Mouse (Mus musculus) megakaryocyte, embryonic 14.5 days (primary cell): Measurements from ENCODE around the gene Ntrk3. TPM values are rescaled to one million over a fixed set of nuclear protein-coding genes. Genes with fewer than 3 reads are reported as not detected.

ENCODE experiments used
- H3K27me3 ChIP-seq: replicated peaks from 2 replicates; pipeline ENCODE3; 2012; ENCODE audit warnings: inconsistent platforms
- H3K36me3 ChIP-seq: replicated peaks from 2 replicates; pipeline ENCODE3; 2012; ENCODE audit warnings: low read length, inconsistent platforms, mixed read lengths
- H3K4me1 ChIP-seq: 2 replicates; pipeline ENCODE4 v1.6.1; 2012; ENCODE audit warnings: inconsistent platforms
- H3K4me3 ChIP-seq: replicated peaks from 2 replicates; pipeline ENCODE3; 2012; ENCODE audit warnings: moderate library complexity, mild to moderate bottlenecking, inconsistent platforms
- H3K9me3 ChIP-seq: 2 replicates; pipeline ENCODE4 v1.6.1; 2012; ENCODE audit warnings: inconsistent platforms
- FLI1 ChIP-seq: IDR thresholded peaks from 2 replicates; pipeline ENCODE4 v1.6.1; 2012; ENCODE audit warnings: low read length, inconsistent platforms, mixed read lengths
- GATA1 ChIP-seq: IDR thresholded peaks from 3 replicates; pipeline ENCODE4 v1.6.1; 2012; ENCODE audit warnings: mixed read lengths, low read length, inconsistent platforms, borderline replicate concordance
- polyA plus RNA-seq: library from polyadenylated mRNA; stranded (reverse); fragments of >175 nt; gene quantifications from 2 replicates; pipeline ENCODE4 v1.2.3, GENCODE M21; 2012; ENCODE audit warnings: low replicate concordance; ENCODE audit not compliant: insufficient read depth

Gene Ntrk3
- polyA plus RNA-seq, 1 experiment = not detected

GRCm38 (mm10) chr7:78500863-78501262 lies 236.9 kb downstream of the Ntrk3 start:
- Histone ChIP-seq H3K4me1 (no peaks in the 10 kb centered on the region), H3K9me3 (0 out of 2 replicates have a peak, but pooled peaks cover 9% of the 10 kb centered on the region), H3K4me3 (no peak overlapping the region), H3K27me3 (no peaks in the 10 kb centered on the region), H3K36me3 (no peaks in the 10 kb centered on the region)
- no peak for TF ChIP-seq GATA1
- TF ChIP-seq FLI1 = no peak

DNA sequence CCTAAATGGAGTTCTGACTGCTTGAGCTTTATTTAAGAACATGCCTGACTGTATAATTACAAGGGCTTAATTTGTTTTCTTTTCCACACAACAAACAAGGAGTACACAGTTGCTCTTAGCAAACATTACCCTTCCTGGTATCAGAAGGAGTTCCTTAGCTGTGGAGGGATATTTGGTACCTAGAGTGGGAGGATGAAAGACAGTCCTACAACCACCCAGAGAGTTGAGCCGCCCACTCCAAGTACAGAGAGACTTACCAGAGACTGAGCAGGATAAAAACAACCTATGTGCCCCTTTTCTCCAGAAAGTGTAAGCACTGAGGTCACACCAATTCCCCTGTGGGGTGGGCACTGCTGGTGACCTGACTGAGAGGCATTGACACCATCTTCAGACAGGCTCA lies 237.8 kb downstream of the Ntrk3 start:
- H3K36me3 ChIP-seq = no peaks in the 10 kb centered on the region
- no peaks in the 10 kb centered on the region for H3K4me1 ChIP-seq
- no peaks in the 10 kb centered on the region for H3K27me3 ChIP-seq
- H3K9me3 ChIP-seq = 0 out of 2 replicates have a peak, but pooled peaks cover 9% of the 10 kb centered on the region
- no peak for TF ChIP-seq FLI1
- TF ChIP-seq GATA1 = no peak
- no peak overlapping the region for H3K4me3 ChIP-seq

DNA sequence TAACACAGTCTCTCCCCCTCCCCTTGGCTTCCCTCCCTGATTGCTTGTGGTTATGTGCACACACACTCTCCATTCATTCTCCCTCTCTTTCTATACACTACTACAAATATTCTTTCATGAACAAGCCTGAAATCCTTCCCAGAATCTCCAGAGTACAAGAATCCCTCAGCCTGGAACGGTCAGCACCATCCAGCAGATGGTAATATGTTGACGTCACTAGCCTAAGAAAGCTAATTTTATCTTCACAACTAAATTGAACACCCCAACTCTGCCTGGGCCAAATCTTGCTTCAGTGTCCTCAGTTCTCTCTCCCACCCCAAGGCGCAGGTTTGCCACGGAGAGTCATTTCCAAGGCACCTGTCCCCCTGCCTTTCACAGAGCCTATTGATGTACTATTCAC lies 239.5 kb downstream of the Ntrk3 start:
- Histone ChIP-seq H3K27me3 (no peaks in the 10 kb centered on the region), H3K9me3 (peaks cover 16% of the 10 kb centered on the region; the same call in 1 of the 2 replicates), H3K4me1 (no peaks in the 10 kb centered on the region)

GRCm38 (mm10) chr7:78497819-78498218 lies 240.0 kb downstream of the Ntrk3 start:
- Histone ChIP-seq H3K4me1 (no peaks in the 10 kb centered on the region), H3K4me3 (no peak overlapping the region), H3K9me3 (peaks cover 16% of the 10 kb centered on the region; the same call in 1 of the 2 replicates), H3K27me3 (no peaks in the 10 kb centered on the region), H3K36me3 (no peaks in the 10 kb centered on the region)
- TF ChIP-seq GATA1 (no peak), FLI1 (no peak)

More for the DNA sequence above, 239.5 kb downstream of the Ntrk3 start:
- no peak overlapping the region for H3K4me3 ChIP-seq
- H3K36me3 ChIP-seq = no peaks in the 10 kb centered on the region
- TF ChIP-seq FLI1 (no peak), GATA1 (no peak)

- H3K4me1 ChIP-seq = no peaks in the 10 kb centered on the region
- TF ChIP-seq GATA1 (no peak), FLI1 (no peak)
- no peaks in the 10 kb centered on the region for H3K36me3 ChIP-seq
- no peak overlapping the region for H3K4me3 ChIP-seq
- H3K9me3 ChIP-seq = peaks cover 12% of the 10 kb centered on the region; the same call in 1 of the 2 replicates
- H3K27me3 ChIP-seq = no peaks in the 10 kb centered on the region
Observed at GRCm38 (mm10) chr7:78493591-78493990, 244.2 kb downstream of the Ntrk3 start.

GRCm38 (mm10) chr7:78491176-78491575 lies 246.6 kb downstream of the Ntrk3 start:
- TF ChIP-seq FLI1 = no peak
- no peak for TF ChIP-seq GATA1
- Histone ChIP-seq H3K4me3 (no peak overlapping the region), H3K9me3 (peaks cover 7% of the 10 kb centered on the region; the same call in 1 of the 2 replicates), H3K27me3 (no peaks in the 10 kb centered on the region), H3K4me1 (no peaks in the 10 kb centered on the region), H3K36me3 (no peaks in the 10 kb centered on the region)

DNA sequence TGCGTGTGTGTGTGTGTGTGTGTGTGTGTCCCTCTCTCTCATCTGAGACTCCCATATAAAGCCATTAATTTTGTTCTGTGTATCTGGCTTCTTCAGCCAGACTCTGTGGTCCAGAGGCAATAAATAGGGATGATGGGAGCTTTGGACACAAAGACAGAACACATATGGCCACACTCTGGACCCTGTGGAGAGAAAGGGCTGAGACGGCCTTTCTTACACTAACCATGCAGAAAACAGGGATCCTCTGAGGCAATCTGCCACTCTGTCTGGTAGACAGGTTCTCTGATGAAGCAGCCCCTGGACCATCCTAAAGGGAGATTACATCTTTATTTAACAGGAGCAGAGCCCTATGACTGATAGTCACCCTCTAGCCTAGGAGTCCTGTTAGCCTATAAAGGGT lies 253.5 kb downstream of the Ntrk3 start:
- H3K9me3 ChIP-seq = no peaks in the 10 kb centered on the region
- no peak for TF ChIP-seq GATA1
- no peak for TF ChIP-seq FLI1
- H3K36me3 ChIP-seq = no peaks in the 10 kb centered on the region
- H3K4me3 ChIP-seq = no peak overlapping the region
- H3K4me1 ChIP-seq = no peaks in the 10 kb centered on the region
- no peaks in the 10 kb centered on the region for H3K27me3 ChIP-seq

DNA sequence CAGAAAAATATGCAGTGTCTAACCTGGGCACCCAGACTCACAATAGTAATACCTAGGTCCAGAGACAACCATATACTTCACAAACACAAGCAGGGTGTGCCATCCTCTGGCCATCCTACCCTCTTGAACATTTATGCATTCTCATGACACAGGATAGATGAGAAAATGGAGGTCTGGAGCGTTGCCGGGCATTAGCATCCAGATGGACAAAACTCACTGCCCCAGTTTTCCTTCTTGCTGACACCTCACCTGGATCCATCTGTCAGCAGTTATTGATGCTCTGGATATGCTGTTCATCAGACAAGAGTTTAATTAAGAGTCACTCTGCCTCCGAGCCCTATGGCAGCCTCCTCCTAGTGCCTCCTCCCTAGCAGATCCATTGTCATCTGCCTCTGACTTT lies 254.1 kb downstream of the Ntrk3 start:
- H3K4me1 ChIP-seq = no peaks in the 10 kb centered on the region
- TF ChIP-seq FLI1 = no peak

GRCm38 (mm10) chr7:78483061-78483460 lies 254.8 kb downstream of the Ntrk3 start:
- Histone ChIP-seq H3K4me1 (no peaks in the 10 kb centered on the region), H3K9me3 (no peaks in the 10 kb centered on the region), H3K27me3 (no peaks in the 10 kb centered on the region), H3K4me3 (no peak overlapping the region), H3K36me3 (no peaks in the 10 kb centered on the region)
- TF ChIP-seq GATA1 = no peak
- TF ChIP-seq FLI1 = no peak

More for the DNA sequence above, 254.1 kb downstream of the Ntrk3 start:
- Histone ChIP-seq H3K36me3 (no peaks in the 10 kb centered on the region), H3K4me3 (no peak overlapping the region), H3K9me3 (no peaks in the 10 kb centered on the region), H3K27me3 (no peaks in the 10 kb centered on the region)

GRCm38 (mm10) chr7:78478881-78479280 lies 258.9 kb downstream of the Ntrk3 start:
- no peaks in the 10 kb centered on the region for H3K9me3 ChIP-seq
- no peaks in the 10 kb centered on the region for H3K36me3 ChIP-seq
- TF ChIP-seq GATA1 (no peak), FLI1 (no peak)
- no peak overlapping the region for H3K4me3 ChIP-seq
- no peaks in the 10 kb centered on the region for H3K27me3 ChIP-seq
- no peaks in the 10 kb centered on the region for H3K4me1 ChIP-seq

GRCm38 (mm10) chr7:78471755-78472154 lies 266.1 kb downstream of the Ntrk3 start:
- TF ChIP-seq GATA1 = no peak
- no peak for TF ChIP-seq FLI1

More at GRCm38 (mm10) chr7:78471755-78472154, 266.1 kb downstream of the Ntrk3 start:
- Histone ChIP-seq H3K4me3 (no peak overlapping the region), H3K9me3 (no peaks in the 10 kb centered on the region), H3K4me1 (no peaks in the 10 kb centered on the region), H3K27me3 (no peaks in the 10 kb centered on the region), H3K36me3 (no peaks in the 10 kb centered on the region)
